Mouse (Mus musculus): Measurements from ENCODE around the gene Opa3. TPM values are rescaled to one million over a fixed set of nuclear protein-coding genes. Genes with fewer than 3 reads are reported as not detected.

Gene Opa3
- polyA plus RNA-seq, 1 experiment from 2014 or later = 43.9 TPM

DNA sequence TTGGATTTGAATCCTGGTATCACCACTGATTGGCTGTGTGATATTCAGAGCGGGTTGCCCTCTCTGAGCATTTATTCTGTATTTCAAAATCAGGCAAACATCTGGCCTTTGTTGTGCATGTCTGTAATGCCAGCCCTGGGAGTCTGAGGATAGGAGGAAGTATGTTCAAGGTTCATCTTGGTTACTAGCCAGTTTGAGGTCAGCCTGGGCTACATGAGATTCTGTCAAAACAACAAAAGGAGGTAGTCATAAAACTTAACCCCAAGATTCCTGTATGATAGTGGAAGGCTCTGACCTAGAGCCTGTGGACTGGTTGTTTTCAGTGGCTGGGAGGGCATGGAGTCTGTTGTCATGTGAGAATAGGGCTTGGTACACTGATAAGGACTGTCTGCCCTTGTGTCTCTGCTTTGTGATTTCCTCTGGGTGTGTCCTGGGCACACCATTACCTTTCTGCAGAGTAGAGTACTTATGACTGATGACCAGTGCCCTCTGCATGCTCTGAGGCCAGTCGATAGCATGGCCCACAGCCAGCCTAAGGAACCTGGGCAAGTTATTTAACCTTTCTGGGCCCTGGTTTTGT, 7.0 kb downstream of the Opa3 start:
- H3K27ac ChIP-seq = no peak overlapping the region
- 95% methylated on average over 2 of the region's 2 CpGs for WGBS

DNA sequence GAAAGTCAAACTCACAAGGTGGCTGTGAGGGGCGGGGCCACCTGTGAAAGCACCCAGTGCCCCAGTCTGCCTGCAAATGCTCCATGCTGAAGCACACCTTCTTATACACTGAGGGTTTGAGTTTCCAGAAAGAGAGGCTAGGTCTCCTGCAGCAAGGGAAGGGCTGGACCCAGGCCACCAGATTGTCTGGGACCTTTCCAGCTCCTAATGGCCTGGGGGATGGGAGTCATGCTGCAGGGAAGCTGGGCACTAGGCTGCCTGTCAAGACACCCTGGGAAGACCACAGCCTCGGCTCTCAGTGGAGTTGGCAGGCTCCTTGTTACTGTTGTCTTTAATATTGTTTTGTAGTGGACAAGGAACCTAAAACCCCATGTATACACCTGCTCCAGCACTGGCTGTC, 8.3 kb downstream of the Opa3 start:
- 79% methylated on average over 2 of the region's 2 CpGs for WGBS
- no peak overlapping the region for H3K27ac ChIP-seq
- H3K36me3 ChIP-seq = peaks cover 11% of the 10 kb centered on the region
- no peaks in the 10 kb centered on the region for H3K9me3 ChIP-seq
- no peaks in the 10 kb centered on the region for H3K27me3 ChIP-seq (replicated peaks)
- H3K4me1 ChIP-seq = peaks cover 14% of the 10 kb centered on the region; the same call in 1 of the 2 replicates
- H3K4me2 ChIP-seq (replicated peaks) = no peak overlapping the region
- ATAC-seq (ENCODE audit: low FRiP score, low read depth) = no peak
- H3K4me3 ChIP-seq = no peak overlapping the region
- no peak overlapping the region for H3K9ac ChIP-seq

More for the DNA sequence above, 7.0 kb downstream of the Opa3 start:
- Histone ChIP-seq H3K9me3 (no peaks in the 10 kb centered on the region), H3K9ac (no peak overlapping the region), H3K36me3 (peaks cover 16% of the 10 kb centered on the region), H3K4me3 (no peak overlapping the region), H3K4me2 (replicated peaks) (no peak overlapping the region), H3K27me3 (replicated peaks) (no peaks in the 10 kb centered on the region), H3K4me1 (peaks cover 10% of the 10 kb centered on the region; the same call in 1 of the 2 replicates)
- no peak for ATAC-seq (ENCODE audit: low FRiP score, low read depth)

DNA sequence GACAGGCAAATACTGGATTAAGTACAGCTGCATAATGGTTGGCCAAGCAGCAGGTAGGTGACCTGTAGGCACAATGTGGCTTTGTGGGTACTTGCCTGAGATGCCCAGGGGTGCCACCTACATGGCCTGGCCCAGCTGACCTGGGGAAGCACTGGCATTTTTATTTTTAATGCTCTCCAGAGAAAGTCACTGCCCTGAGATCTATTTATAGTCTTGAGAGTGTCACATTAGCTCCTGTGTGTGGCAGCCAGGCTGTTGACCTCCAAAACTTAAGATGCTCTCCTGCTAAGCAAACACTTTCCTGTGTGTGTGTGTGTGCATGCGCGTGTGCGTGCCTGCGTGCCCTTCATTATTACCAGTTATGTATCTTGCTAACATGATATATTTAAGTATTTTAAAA, 10.2 kb downstream of the Opa3 start:
- H3K4me3 ChIP-seq = no peak overlapping the region
- H3K4me1 ChIP-seq = peaks cover 14% of the 10 kb centered on the region; the same call in 1 of the 2 replicates
- no peak overlapping the region for H3K4me2 ChIP-seq (replicated peaks)
- no peak for ATAC-seq (ENCODE audit: low FRiP score, low read depth)
- 95% methylated on average over 4 of the region's 4 CpGs for WGBS
- no peak overlapping the region for H3K27ac ChIP-seq
- H3K27me3 ChIP-seq (replicated peaks) = no peaks in the 10 kb centered on the region
- H3K9me3 ChIP-seq = no peaks in the 10 kb centered on the region
- H3K9ac ChIP-seq = no peak overlapping the region
- H3K36me3 ChIP-seq = no peaks in the 10 kb centered on the region

DNA sequence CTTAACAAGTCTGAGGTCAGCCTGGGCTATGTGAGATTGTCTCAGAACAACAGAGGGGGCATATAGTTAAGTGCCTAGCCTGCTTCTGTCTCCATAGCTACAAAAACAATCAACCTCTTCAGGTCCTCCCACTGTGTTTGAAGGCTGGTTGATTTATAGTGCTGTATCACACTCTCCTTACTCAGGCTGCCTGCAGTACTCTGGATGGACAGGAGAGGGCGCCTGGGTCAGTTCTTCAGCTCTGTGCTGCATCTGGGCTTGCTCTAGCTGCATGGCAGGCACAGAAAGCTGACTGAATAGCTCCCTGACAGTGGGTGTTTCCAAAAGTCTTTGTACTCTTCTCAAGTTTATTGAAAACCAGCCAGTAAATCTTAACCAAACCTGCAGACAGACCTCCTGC, 11.3 kb downstream of the Opa3 start:
- H3K27ac ChIP-seq = no peak overlapping the region
- H3K4me3 ChIP-seq = no peak overlapping the region
- H3K4me1 ChIP-seq = peaks cover 14% of the 10 kb centered on the region; the same call in 1 of the 2 replicates
- H3K4me2 ChIP-seq (replicated peaks) = no peak overlapping the region; the same call in 1 of the 2 replicates
- H3K9ac ChIP-seq = no peak overlapping the region
- H3K27me3 ChIP-seq (replicated peaks) = no peaks in the 10 kb centered on the region
- ATAC-seq (ENCODE audit: low FRiP score, low read depth) = peak; percentile 94
- no peaks in the 10 kb centered on the region for H3K9me3 ChIP-seq
- WGBS = 4% methylated on average over 1 of the region's 1 CpGs
- peaks cover 2% of the 10 kb centered on the region; the same call in 1 of the 2 replicates for H3K36me3 ChIP-seq

DNA sequence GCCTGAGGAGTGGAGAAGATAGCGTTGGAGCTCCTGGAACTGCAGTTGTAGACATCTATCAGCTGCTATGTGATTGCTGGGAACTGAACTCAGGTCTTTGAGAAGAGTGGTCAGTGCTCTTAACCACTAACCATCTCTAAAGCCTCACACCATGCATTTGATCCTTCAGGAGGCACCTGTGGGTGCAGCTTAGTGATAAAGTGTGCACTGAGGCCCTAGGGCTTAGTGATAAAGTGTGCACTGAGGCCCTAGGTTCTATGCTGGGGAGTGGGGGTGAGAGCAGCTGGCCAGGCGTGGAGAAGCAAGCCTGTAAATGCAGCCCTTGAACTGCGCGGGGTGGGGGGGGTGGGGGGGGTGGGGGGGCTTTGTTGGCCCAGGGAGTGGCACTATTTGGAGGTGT, 11.9 kb downstream of the Opa3 start:
- H3K9me3 ChIP-seq = no peaks in the 10 kb centered on the region
- no peaks in the 10 kb centered on the region for H3K27me3 ChIP-seq (replicated peaks)
- H3K27ac ChIP-seq = no peak overlapping the region

DNA sequence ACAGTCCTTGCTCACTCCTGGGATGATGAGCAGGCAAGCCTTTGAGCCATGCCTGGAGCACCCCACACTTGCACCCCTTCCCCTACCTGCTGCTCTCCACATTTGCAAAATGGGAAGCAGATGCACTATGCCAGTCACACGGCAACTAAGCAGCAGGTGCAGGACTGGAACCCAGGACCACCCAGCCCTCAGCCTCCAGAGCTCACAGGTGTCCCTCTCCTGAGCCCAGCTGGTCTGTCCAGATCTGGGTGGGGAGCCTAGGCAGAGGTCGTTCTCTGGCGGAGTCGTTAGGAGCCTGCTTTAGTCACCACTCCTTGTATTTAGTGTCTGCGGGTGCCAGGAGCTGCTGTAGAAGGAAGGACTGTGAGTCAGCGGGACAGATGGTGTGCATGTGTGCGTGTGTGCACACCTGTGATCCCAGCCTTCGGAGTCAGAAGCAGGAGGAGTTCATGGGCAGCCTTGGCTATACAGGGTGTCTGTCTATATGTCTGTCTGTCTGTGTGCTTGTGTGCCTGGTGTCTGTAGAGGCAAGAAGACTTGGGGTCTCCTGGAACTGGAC, 12.8 kb downstream of the Opa3 start:
- Histone ChIP-seq H3K4me3 (no peak overlapping the region), H3K4me2 (replicated peaks) (no peak overlapping the region), H3K9me3 (no peaks in the 10 kb centered on the region), H3K27ac (no peak overlapping the region), H3K36me3 (peaks cover 18% of the 10 kb centered on the region), H3K4me1 (peaks cover 14% of the 10 kb centered on the region; the same call in 1 of the 2 replicates), H3K9ac (no peak overlapping the region), H3K27me3 (replicated peaks) (no peaks in the 10 kb centered on the region)
- ATAC-seq (ENCODE audit: low FRiP score, low read depth) = no peak
- 89% methylated on average over 8 of the region's 8 CpGs for WGBS

More for the DNA sequence above, 11.9 kb downstream of the Opa3 start:
- Histone ChIP-seq H3K9ac (no peak overlapping the region), H3K4me2 (replicated peaks) (no peak overlapping the region), H3K4me3 (no peak overlapping the region), H3K36me3 (peaks cover 8% of the 10 kb centered on the region), H3K4me1 (peaks cover 14% of the 10 kb centered on the region; the same call in 1 of the 2 replicates)
- WGBS = 78% methylated on average over 4 of the region's 4 CpGs
- ATAC-seq (ENCODE audit: low FRiP score, low read depth) = 0 out of 2 replicates have a peak, but pooled peaks have one; percentile 35

DNA sequence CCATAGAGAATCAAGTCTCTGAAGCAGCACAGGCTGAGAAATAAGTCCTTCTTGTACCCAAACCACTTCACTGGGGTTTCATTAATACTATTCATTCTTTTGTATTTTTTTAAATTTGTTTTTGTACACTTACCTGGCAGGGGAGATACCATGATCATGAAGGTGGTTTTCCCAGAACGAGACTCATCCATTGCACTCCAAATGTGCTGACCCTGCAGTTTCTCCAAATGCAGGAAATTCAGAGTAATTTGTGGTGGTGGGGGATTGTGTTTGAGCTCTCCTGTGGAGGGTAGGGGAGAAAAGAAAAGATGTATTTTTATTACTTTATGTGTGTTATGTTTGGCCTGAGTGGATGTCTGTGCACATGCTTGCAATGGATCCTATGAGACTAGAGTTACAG, 13.9 kb downstream of the Opa3 start:
- 89% methylated on average over 1 of the region's 1 CpGs for WGBS
- H3K4me2 ChIP-seq (replicated peaks) = no peak overlapping the region
- no peak for ATAC-seq (ENCODE audit: low FRiP score, low read depth)
- H3K36me3 ChIP-seq = peaks cover 22% of the 10 kb centered on the region
- H3K27me3 ChIP-seq (replicated peaks) = no peaks in the 10 kb centered on the region
- H3K9me3 ChIP-seq = no peaks in the 10 kb centered on the region
- H3K4me3 ChIP-seq = no peak overlapping the region
- peaks cover 14% of the 10 kb centered on the region; the same call in 1 of the 2 replicates for H3K4me1 ChIP-seq
- no peak overlapping the region for H3K27ac ChIP-seq
- H3K9ac ChIP-seq = no peak overlapping the region

DNA sequence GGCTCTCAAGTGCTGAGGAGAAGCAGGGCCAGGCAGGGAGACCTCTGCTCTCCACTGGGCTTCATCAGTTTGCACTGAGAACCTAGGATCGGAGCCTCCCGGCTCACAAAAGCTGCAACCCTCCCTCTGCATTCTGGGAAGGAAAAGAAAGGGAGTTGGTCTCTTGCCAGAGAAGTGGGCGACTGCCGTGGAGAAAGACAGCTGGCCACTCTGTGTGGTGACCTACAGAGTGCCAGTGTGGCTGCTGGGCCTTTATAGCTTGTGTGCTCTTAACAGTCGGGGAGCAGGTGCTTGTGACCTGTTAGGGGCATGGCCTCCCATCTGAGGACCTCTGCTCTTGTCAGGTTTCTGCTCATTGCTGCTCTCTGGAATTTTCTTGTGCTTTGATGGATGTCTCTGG, 15.7 kb downstream of the Opa3 start:
- 77% methylated on average over 5 of the region's 5 CpGs for WGBS
- H3K4me3 ChIP-seq = no peak overlapping the region
- H3K36me3 ChIP-seq = peaks cover 29% of the 10 kb centered on the region
- no peak overlapping the region for H3K4me2 ChIP-seq (replicated peaks)
- H3K27ac ChIP-seq = no peak overlapping the region
- H3K4me1 ChIP-seq = peaks cover 14% of the 10 kb centered on the region; the same call in 1 of the 2 replicates
- ATAC-seq (ENCODE audit: low FRiP score, low read depth) = no peak
- no peaks in the 10 kb centered on the region for H3K27me3 ChIP-seq (replicated peaks)
- H3K9me3 ChIP-seq = no peaks in the 10 kb centered on the region
- H3K9ac ChIP-seq = peak overlapping the region; percentile 35; the same call in 1 of the 2 replicates

DNA sequence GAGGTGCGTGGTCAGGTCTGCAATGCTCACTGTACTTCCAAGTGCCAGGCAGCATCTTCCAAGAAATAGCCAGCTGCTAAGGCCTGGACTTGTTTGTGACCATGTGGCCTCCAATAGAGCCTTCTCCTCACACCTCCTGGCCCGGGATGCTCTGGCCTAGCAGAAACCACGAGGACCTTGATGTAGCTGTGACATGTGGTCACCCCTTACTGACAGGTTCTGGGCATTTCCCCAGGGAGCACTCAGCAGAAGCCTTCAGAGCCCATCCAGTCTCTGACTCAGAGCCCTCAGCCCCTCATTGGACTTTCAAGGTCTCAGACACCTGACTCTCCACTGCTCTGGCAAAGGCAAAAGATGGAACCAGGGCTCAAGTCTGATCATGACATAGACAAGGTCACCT, 16.9 kb downstream of the Opa3 start:
- H3K4me1 ChIP-seq = peaks cover 4% of the 10 kb centered on the region; the same call in 1 of the 2 replicates
- H3K36me3 ChIP-seq = peaks cover 29% of the 10 kb centered on the region
- WGBS = 94% methylated on average over 3 of the region's 3 CpGs
- no peaks in the 10 kb centered on the region for H3K27me3 ChIP-seq (replicated peaks)
- H3K9ac ChIP-seq = no peak overlapping the region
- no peak overlapping the region for H3K27ac ChIP-seq
- H3K4me3 ChIP-seq = no peak overlapping the region
- no peaks in the 10 kb centered on the region for H3K9me3 ChIP-seq
- ATAC-seq (ENCODE audit: low FRiP score, low read depth) = no peak
- no peak overlapping the region for H3K4me2 ChIP-seq (replicated peaks)

DNA sequence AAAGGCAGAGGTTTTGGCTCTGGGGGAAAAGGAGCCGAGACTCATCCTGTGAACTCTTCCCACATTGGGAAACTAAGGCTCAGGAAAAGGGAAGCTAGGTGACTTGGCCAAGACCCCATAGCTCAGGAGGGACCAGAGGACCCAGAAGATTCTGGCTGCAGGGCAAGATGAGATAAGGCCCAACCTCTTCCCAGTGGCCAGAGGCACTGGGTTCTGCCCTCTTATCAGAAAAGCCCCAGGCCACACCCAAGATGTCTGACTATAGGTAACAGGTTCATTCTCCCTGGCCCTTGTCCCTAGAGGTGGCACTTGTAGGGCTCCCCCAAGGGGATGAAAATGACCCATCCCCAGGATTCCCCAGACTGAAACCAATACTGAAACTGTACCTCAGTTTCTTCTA, 18.7 kb downstream of the Opa3 start:
- Histone ChIP-seq H3K4me1 (no peaks in the 10 kb centered on the region; the same call in 1 of the 2 replicates), H3K27ac (no peak overlapping the region), H3K9me3 (no peaks in the 10 kb centered on the region), H3K4me3 (no peak overlapping the region), H3K4me2 (replicated peaks) (no peak overlapping the region), H3K27me3 (replicated peaks) (no peaks in the 10 kb centered on the region), H3K9ac (no peak overlapping the region), H3K36me3 (peaks cover 29% of the 10 kb centered on the region)
- ATAC-seq (ENCODE audit: low FRiP score, low read depth) = no peak
- WGBS = 90% methylated on average over 1 of the region's 1 CpGs

DNA sequence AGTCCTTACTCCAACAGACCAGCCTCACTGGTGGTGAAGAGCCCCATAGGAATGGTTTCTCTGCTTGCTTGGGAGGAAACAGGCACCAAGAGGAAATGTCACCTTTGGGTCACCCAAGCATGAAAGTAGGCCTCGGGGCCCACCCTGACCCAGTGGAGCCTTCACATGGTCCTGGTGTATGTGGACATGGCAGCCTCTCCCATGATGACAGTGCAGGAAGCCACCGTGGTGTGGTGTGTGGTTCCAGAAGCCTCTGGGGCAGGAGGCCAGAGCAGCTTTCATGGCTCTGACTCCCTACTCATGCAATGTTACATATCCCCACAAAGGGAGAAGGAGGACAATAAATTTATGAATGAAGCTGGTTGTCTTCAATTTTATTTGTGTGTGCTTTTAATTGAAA, 19.4 kb downstream of the Opa3 start:
- Histone ChIP-seq H3K9ac (no peak overlapping the region), H3K27ac (no peak overlapping the region), H3K4me2 (replicated peaks) (no peak overlapping the region), H3K4me1 (no peaks in the 10 kb centered on the region; the same call in 1 of the 2 replicates), H3K27me3 (replicated peaks) (no peaks in the 10 kb centered on the region), H3K36me3 (peaks cover 29% of the 10 kb centered on the region), H3K9me3 (no peaks in the 10 kb centered on the region), H3K4me3 (no peak overlapping the region)
- ATAC-seq (ENCODE audit: low FRiP score, low read depth) = no peak
- 93% methylated on average over 2 of the region's 2 CpGs for WGBS

DNA sequence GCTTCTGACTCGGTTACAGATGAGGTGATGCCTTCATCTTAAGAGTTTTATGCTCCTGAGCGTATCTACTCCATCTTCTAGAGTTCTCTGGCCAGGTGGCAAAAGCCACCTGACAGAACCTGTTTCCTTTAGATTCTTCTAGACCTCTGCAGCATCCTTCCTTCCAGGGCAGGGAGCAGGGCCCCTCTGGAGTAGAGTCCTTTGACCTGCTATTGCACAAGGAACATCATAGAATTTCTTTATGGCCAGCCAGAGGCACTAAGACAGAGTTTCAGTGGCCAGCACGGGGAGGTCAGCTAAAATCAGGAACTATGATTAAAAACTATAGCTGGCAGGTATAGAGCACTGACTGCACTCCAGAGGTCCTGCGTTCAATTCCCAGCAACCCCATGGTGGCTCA, 23.9 kb downstream of the Opa3 start:
- no peak overlapping the region for H3K4me2 ChIP-seq (replicated peaks)
- H3K9ac ChIP-seq = no peak overlapping the region
- H3K9me3 ChIP-seq = no peaks in the 10 kb centered on the region
- H3K27ac ChIP-seq = no peak overlapping the region
- no peak for ATAC-seq (ENCODE audit: low FRiP score, low read depth)
- WGBS = 86% methylated on average over 4 of the region's 4 CpGs
- H3K36me3 ChIP-seq = peaks cover 27% of the 10 kb centered on the region
- no peak overlapping the region for H3K4me3 ChIP-seq
- H3K27me3 ChIP-seq (replicated peaks) = no peaks in the 10 kb centered on the region
- H3K4me1 ChIP-seq = no peaks in the 10 kb centered on the region

DNA sequence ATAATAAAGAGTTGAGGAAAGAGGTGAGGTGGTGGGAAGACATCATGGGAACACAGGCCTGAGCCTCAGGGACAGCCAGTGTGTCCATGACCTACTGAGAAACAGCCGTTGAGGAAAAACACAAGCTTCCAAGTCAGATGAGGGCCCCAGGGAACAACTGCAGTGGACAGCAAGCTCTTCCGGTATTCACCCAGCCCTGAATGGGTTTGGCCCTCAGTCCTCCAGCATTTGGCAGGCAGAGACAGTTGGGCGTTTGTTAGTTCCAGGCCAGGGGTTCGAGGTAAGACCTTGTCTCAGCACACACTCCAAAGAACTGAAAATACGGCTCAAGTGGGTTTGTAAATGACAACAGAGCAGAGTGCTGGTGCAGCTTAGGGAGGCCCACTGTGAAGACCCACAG, 25.3 kb downstream of the Opa3 start:
- 68% methylated on average over 5 of the region's 5 CpGs for WGBS
- no peaks in the 10 kb centered on the region for H3K4me1 ChIP-seq
- H3K9ac ChIP-seq = no peak overlapping the region
- H3K27me3 ChIP-seq (replicated peaks) = no peaks in the 10 kb centered on the region
- H3K4me2 ChIP-seq (replicated peaks) = no peak overlapping the region
- no peak for ATAC-seq (ENCODE audit: low FRiP score, low read depth)
- H3K4me3 ChIP-seq = no peak overlapping the region
- H3K27ac ChIP-seq = no peak overlapping the region
- H3K9me3 ChIP-seq = no peaks in the 10 kb centered on the region
- peaks cover 35% of the 10 kb centered on the region for H3K36me3 ChIP-seq

Data from neural tube, embryonic 12.5 days (tissue).